Mouse (Mus musculus): ENCODE measurements around the gene Acox3. TPM values are rescaled to one million over a fixed set of nuclear protein-coding genes. Genes with fewer than 3 reads are reported as not detected.

Acox3 gene
- polyA plus RNA-seq, 1 experiment from 2014 or later: 14.2 TPM

Other genes starting within 250 kb of the Acox3 start
- 2.7 and 3.2 TPM in 2 replicates for gene Hmx1, start 193.9 kb upstream of the Acox3 start, polyA plus RNA-seq (2016; fragmentation: Nextera tagmentation; extraction: Ambion mirVana)
- 4.7 and 5.0 TPM in 2 replicates for gene Cpz, start 57.3 kb upstream of the Acox3 start, polyA plus RNA-seq (2016; fragmentation: Nextera tagmentation; extraction: Ambion mirVana)
- gene Trmt44, start 8.0 kb upstream of the Acox3 start, polyA plus RNA-seq (2016; fragmentation: Nextera tagmentation; extraction: Ambion mirVana): 8.2 and 9.1 TPM in 2 replicates
- 5.4 and 8.9 TPM in 2 replicates for gene Htra3, start 96.7 kb downstream of the Acox3 start, polyA plus RNA-seq (2016; fragmentation: Nextera tagmentation; extraction: Ambion mirVana)
- 3.3 and 4.7 TPM in 2 replicates for gene Sh3tc1, start 156.9 kb downstream of the Acox3 start, polyA plus RNA-seq (2016; fragmentation: Nextera tagmentation; extraction: Ambion mirVana)
- 0.73 and 1.3 TPM in 2 replicates for gene Ablim2, start 174.8 kb downstream of the Acox3 start, polyA plus RNA-seq (2016; fragmentation: Nextera tagmentation; extraction: Ambion mirVana)